Mouse (Mus musculus) erythroblast, embryonic 14.5 days (primary cell): ENCODE results near the gene Tmem167.

Experiments used
- GATA1 ChIP-seq: IDR thresholded peaks from 2 replicates; pipeline ENCODE4 v1.6.1; 2012; ENCODE audit warnings: low read length, inconsistent platforms, mixed read lengths
- TAL1 ChIP-seq: IDR thresholded peaks from 3 replicates; pipeline ENCODE4 v1.6.1; 2012; ENCODE audit warnings: low read length, inconsistent platforms, mixed read lengths

GRCm38 (mm10) chr13:90136156-90136910, 47.4 kb downstream of the Tmem167 start:
- TF ChIP-seq TAL1, result no peak
- no peak for TF ChIP-seq GATA1
